Mouse (Mus musculus) heart, adult 2 months (tissue): ENCODE measurements at regions not wholly inside any gene's neighbourhood (a gene's known extent, or its start where the extent isn't known, plus 50 kb on each side); places are given as distances from the start of the nearest gene placed in this dataset.

Source experiments
- CTCF ChIP-seq: fragments of 200-600 bp; IDR thresholded peaks from 2 replicates; pipeline ENCODE4 v1.8.1; 2022; ENCODE audit warnings: antibody characterized with exemption, mild to moderate bottlenecking, moderate library complexity
- POLR2A ChIP-seq: fragments of 200-500 bp; IDR thresholded peaks from 2 replicates; pipeline ENCODE4 v1.6.1; 2011; ENCODE audit warnings: mild to moderate bottlenecking, low read depth, low read length, control low read depth; ENCODE audit not compliant: insufficient read depth

GRCm38 (mm10) chr6:134335711-134336110 lies 60.4 kb upstream of the Bcl2l14 start:
- TF ChIP-seq POLR2A (no peak), CTCF (no peak)
